Mouse (Mus musculus): ENCODE data around the gene Anks3.

DNA sequence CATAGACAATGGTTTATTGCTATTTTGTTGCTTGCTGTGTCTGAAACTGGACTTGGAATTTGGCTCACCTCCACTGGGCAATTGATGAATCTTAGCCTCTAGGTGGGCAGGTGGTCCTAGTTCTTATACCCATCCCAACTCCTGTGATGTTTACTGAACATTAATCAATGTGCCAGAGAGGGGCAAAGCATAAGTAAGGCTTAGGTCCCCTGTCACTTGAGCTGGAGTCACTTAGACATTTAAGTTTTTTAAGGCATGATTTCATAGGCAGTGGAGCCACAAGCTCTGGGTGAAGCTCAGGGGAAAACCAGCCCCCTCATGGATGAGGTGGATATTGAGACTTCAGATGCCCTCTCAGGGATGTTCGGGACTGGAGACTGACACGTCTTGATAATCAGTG lies 25.5 kb downstream of the Anks3 start, which contains the start of gene Nudt16l1:
- TF ChIP-seq CTCF (IDR thresholded peaks at IDR 0.05; ENCODE audit: low read depth) (no peak), EP300 (optimal IDR thresholded peaks at IDR 0.05) (no peak)

Measured in stomach, postnatal 0 days (tissue).